Mouse (Mus musculus): ENCODE results near the gene Shb.

DNA sequence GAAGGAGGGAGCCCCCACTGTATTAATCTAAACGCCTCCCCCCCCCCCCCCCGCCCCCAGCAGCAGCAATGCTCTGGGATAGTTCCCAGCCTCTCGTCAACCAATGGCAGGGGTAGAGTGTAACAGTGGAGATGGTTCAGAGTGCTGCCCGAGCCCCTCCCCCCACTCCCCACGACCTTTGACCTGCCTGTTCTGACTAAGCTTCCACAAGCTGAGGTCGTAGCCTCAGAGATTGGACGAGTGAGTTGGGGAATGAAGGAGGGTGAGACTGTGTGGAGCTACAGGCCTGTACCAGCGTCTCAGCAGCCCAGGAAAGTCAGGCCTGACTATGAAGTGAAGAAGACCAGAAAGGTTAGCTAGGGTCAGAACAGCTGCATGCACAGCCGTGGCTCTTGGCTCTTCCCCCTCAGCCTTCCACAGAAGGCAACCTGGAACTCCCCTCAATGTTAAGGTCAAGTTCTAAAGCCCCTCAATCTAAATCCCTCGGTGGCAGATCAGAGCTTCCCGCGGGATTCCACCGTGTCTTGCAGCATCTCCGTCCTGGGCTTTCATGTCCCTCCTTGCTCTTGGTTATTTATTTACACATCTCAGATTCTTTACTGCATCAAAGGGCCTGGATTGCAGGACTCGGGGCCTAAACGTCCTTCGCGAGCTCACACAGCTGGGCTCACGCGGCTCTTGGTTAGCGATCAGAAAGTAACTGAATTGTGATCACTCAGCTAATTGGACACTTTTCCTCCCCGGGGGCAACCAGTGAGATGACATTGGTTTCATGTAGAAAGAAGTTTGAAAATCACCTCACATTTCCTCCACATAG, 46.5 kb upstream of the Shb start:
- TF ChIP-seq CTCF (IDR thresholded peaks at IDR 0.05; ENCODE audit: low read depth) (no peak), EP300 (IDR thresholded peaks at IDR 0.05; ENCODE audit: low read depth) (no peak)

Data from liver, postnatal 0 days (tissue).